Mouse (Mus musculus) megakaryocyte-erythroid progenitor cell, adult 5-6 weeks (primary cell): ENCODE data around the gene Cdk5r1. TPM values are rescaled to one million over a fixed set of nuclear protein-coding genes. Genes with fewer than 3 reads are reported as not detected.

Source experiments
- ATAC-seq: replicated peaks from 2 replicates; pipeline ENCODE4 v1.8.0; 2016; ENCODE audit warnings: mild to moderate bottlenecking, inconsistent platforms; ENCODE audit not compliant: severe bottlenecking, poor library complexity, low FRiP score, low TSS enrichment
- total RNA-seq, 2 experiments: library from RNA; stranded (forward) in 1 of 2; stranded (reverse) in 1 of 2; fragments of 200-1000, 215-1000 nt in 1 of 2; fragments of >200 nt in 1 of 2; fragmentation: Nextera tagmentation in 1 of 2; gene quantifications; 2 replicates each; pipeline ENCODE4 v1.2.3; 2014 to 2017

Gene Cdk5r1
- total RNA-seq, 2 experiments from 2014 or later: 1.2 to 1.9 TPM

DNA sequence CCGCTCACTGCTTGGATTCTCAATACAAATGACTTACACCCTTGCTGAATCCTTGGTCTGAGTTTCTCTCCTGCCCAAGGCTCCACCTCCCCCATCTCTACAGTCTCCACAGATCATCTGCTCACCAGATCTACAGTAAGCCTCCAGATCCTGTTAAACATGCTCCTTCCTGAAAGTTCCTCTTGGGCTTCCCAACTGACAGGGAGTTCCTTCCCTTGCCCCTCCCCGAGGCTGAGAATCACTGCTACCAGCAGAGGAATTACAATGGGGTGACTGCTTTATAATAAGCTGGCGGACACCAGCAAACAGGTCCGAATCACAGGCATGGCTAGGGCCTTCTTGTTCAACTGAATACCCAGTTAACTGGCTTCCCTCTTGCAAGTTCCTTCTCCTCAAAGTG, 46.6 kb downstream of the Cdk5r1 start:
- no peak for ATAC-seq

- ATAC-seq: no peak
These were observed 47.4 kb downstream of the Cdk5r1 start for GRCm38 (mm10) chr11:80524213-80524612.

DNA sequence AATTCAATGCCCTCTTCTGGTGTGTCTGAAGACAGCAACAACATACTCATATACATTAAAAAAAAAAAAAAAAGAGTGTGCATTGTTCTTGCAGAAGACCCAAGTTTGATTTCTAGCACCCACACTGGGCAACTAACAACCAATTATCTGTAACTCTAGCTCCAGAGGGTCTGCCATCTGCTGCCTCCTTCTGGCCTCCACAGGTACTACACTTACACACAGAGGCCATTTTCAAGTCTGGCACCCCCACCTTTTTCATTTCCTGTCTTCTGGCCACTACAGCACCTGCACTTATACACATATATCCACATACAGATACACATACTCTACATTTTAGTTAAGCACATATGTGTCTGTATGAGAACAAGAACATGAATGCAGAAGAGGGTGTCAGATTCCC, 50.9 kb downstream of the Cdk5r1 start:
- ATAC-seq: 0 out of 2 replicates have a peak, but pooled peaks have one; percentile 34

DNA sequence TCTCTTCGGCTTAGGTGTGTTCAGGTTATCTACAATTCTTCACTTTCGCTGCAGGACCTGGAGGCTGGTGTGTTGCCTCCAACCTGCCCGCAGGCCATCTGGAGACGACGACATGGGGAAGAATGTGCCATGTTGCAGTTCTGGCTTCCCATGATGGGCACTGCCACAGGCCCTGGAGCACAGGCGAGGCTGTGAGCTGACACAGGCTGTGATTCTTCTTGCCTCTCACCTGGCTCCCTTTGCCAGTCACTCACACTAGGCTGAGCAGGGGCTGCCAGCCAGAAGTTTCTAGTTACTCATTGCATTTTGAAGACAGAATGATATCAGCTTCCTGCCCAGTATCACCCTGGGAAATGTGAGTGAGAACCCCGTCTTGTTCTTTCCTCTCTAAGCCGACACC, 52.3 kb downstream of the Cdk5r1 start:
- no peak for ATAC-seq

Other genes starting within 250 kb of the Cdk5r1 start
- 0.44 and 0.64 TPM in 2 replicates for gene Rhbdl3, start 176.1 kb upstream of the Cdk5r1 start, total RNA-seq (2014; fragmentation: Nextera tagmentation)
- not detected in 2 replicates for gene Rhbdl3, start 176.1 kb upstream of the Cdk5r1 start, total RNA-seq (2017)
- gene 5730455P16Rik, start 99.0 kb upstream of the Cdk5r1 start, total RNA-seq (2014; fragmentation: Nextera tagmentation): 5.9 and 9.5 TPM in 2 replicates
- 8.3 and 13.8 TPM in 2 replicates for gene 5730455P16Rik, start 99.0 kb upstream of the Cdk5r1 start, total RNA-seq (2017)
- gene Zfp207, start 93.7 kb upstream of the Cdk5r1 start, total RNA-seq (2014; fragmentation: Nextera tagmentation): 282 and 353 TPM in 2 replicates
- 264 and 290 TPM in 2 replicates for gene Zfp207, start 93.7 kb upstream of the Cdk5r1 start, total RNA-seq (2017)
- gene Psmd11, start 48.4 kb upstream of the Cdk5r1 start, total RNA-seq (2014; fragmentation: Nextera tagmentation): 130 and 137 TPM in 2 replicates
- gene Psmd11, start 48.4 kb upstream of the Cdk5r1 start, total RNA-seq (2017): 125 and 153 TPM in 2 replicates